Mouse (Mus musculus): ENCODE data around the gene Fhl4. TPM values are rescaled to one million over a fixed set of nuclear protein-coding genes. Genes with fewer than 3 reads are reported as not detected.

Fhl4 gene
- total RNA-seq (2021): under 1 TPM; 0.54 to 0.68 TPM
- long read RNA-seq, experiment 1, partial matches to known transcripts: 0 of 2 reads
- long read RNA-seq, experiment 1, other reads (novel, unspliced or antisense): 0 of 2 reads
- long read RNA-seq, experiment 2, partial matches to known transcripts: 0 of 1 reads
- long read RNA-seq, experiment 2, other reads (novel, unspliced or antisense): 0 of 1 reads

- DNase-seq: peak; percentile 91
These were observed at the start of gene Fhl4, which contains the start of gene Tmem263 for GRCm38 (mm10) chr10:85102247-85103084. Gene Fhl4 (minus strand): TSS chr10:85102495. Gene Tmem263 (plus strand): TSS chr10:85102627.

DNA sequence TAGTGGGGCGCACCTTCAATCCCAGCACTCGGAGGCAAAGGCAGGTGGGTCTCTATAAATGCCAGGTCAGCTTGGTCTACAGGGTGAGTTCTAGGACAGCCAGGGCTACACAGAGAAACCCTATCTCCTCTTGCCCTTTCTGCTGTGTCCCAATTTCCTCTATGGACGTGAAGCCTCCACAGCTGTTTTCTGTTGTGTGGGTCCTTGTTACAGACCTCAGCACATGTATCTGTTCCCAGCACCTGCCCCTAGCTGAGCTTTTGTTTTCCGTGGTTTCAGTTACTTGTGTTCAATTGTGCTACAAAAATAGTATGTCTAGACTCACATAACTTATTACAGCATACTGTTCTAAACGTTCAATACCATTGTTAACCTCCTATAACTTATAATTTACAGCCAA lies 46.9 kb upstream of the Fhl4 start:
- no peak for DNase-seq

- no peak for DNase-seq
These were observed 44.0 kb upstream of the Fhl4 start for GRCm38 (mm10) chr10:85146282-85146681.

- no peak for DNase-seq
These were observed 39.2 kb upstream of the Fhl4 start for GRCm38 (mm10) chr10:85141465-85141864.

DNA sequence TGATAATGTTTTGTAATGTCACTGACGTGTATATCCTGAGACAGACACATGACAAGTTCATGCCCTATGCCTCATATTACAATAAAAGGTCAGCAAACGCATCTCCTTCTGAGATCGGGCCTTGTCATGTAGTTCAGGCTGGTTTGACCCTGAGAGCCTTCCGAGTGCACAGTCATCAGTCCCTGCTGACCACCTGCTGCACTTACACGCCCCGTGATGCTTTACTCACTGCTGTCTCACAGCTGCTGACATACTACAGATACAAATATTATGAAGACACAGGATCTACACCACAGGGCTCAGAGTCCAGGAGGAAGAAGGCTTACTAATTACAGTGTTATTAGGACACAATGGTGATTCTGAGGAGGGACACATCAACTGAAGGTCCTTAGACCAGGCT lies 34.3 kb upstream of the Fhl4 start:
- DNase-seq: no peak

- DNase-seq: no peak
These were observed 26.2 kb upstream of the Fhl4 start for GRCm38 (mm10) chr10:85128453-85128852.

GRCm38 (mm10) chr10:85127395-85128287 lies 25.3 kb upstream of the Fhl4 start, which contains the start of gene Mterf2:
Gene Mterf2 (minus strand): TSS chr10:85128027.
- peak; percentile 84 for DNase-seq

- no peak for DNase-seq
These were observed 22.9 kb upstream of the Fhl4 start for GRCm38 (mm10) chr10:85125184-85125583.

DNA sequence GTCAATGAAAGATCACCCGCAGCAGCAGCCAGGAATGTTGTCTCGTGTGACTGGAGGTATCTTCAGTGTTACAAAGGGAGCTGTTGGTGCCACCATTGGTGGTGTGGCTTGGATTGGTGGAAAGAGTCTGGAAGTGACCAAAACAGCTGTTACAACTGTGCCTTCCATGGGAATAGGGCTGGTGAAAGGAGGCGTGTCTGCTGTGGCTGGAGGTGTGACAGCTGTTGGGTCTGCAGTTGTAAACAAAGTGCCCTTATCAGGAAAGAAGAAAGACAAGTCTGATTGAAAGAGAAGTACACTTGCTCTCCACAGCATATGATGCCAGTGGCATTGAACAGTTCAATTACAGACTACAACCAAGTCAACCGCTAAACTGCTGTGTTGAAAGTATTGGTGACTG lies 12.1 kb upstream of the Fhl4 start:
- DNase-seq: no peak

DNA sequence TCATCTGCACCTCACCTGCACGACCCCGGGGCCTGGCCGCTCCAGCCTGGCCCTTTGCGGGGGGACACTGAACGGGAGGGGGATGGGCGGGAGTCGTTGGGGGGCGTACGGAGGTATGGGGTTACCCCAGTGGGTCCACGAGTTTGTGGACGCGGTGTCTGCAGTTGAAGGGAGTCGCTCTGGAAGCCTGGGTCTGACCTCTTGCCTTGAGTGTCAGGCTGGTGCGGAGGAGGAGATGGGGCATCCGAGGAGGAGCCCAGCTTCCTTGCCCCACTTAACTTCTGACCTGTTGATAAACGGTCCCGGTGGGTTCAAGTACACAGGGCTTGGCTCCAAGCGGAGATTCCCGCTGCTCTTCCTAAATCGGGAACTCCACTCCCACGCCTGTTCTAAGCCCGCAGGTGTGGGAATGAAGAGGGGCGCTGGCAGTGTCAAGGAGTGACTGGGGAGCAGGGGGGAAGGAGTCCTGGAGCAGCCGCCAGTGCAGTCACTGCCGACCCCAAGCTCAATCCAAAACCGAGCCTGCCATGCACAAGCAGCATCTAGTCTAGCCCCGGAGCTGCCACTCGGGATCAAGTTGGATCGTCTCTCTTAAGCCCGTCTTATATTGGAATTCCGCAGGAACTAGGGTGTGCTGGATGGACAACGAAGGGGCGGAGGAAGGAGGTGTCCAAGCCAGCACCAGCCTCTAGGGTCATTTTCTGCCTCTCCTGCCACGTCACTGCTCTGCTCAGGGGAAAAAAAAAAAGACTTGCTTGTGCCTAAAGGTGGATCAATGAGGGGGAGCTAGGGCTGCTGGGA lies 990 bp upstream of the Fhl4 start:
- peak; percentile 29 for DNase-seq

GRCm38 (mm10) chr10:85101841-85102240 lies 454 bp downstream of the Fhl4 start:
- peak; percentile 14 for DNase-seq

DNA sequence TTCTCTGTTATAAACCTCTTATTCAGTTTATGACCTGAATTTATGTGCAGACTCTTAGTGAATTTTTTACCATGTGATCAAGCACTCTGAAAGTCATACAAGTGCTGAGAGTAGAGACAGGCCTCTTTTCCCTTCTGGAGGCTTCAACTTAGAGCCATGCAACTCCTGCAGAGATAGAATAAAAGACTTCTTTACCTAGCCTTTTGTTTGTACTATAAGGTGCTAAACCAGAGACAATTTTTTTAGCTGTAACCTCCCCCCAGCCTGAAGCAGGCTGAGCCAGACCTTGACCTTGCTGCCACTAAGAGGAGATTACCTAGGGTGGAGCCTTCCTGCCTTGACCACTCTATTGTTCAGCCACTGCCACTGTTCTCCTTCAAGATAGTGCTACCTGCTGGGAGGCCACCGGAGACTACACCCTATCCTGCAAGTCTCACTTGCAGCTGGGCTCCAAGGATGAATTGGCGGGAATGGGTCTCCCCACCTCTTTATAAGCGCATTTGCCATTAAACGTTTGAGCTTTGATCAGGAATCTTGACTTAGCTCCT lies 30.6 kb downstream of the Fhl4 start:
- DNase-seq: no peak

GRCm38 (mm10) chr10:85054876-85055275 lies 47.4 kb downstream of the Fhl4 start:
- no peak for DNase-seq

DNA sequence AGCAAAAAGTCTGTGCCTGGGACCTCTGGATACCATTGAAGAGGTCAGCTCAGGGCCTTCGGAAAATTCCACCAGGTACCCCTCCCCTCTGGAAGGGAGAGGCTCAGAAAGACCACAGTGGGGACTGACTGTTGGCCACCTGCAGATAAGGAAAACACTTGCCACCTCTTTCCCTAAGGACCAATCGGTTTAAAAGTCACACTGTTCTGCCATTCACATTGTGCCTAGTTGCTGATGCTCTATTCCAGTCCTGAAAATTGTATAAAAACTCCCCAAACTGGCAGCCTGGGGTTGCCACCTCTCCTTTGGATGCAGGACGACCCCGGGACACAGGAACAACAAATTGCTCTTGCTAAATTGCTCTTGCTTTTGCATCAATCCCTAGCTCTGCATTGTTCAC lies 49.8 kb downstream of the Fhl4 start:
- no peak for DNase-seq

- no peak for DNase-seq
These were observed 51.6 kb downstream of the Fhl4 start for GRCm38 (mm10) chr10:85050668-85051208.

DNA sequence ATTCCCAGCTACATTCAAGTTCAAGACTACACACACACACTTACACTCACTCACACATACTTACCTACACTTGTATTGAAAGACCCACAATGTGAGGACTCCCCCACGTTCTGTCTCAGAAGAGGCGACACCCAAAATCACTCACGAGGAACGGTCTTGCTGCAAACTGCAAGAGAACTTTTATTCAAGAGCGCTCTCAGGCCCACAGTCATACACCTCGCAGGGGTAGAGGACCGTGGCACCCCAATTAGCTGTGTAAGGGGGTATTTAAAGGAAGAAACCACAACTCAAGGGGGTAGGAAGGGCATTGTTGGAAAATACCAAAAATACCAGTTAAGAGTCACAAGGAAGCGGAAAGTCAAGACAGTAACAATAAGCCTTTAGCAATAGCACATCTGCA lies 54.3 kb downstream of the Fhl4 start:
- no peak for DNase-seq

DNA sequence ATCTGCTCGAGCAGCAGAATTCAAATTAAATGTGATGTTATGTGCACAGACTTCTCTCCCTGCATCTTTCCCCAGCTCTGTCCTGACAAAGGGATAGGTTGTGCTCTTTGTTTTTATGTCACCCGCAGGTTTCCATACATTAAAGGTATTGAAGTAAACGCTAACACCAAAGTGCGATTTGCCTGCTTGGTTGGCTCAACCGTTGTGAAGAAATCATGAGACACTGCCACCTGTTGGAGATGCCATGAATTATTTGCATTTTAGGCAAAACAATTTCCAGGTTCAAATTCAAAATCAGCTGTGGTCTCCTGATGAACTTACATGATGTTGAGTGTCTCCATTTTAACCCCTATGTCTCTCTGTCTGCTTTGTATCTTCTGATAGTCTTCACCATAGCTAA lies 55.7 kb downstream of the Fhl4 start:
- no peak for DNase-seq
